Mouse (Mus musculus) embryo, embryonic 11.5 days (tissue): ENCODE results near the gene F13a1.

ENCODE experiments used
- DNase-seq: peaks from one replicate; pipeline ENCODE4 v3.0.0-alpha.2; 2012; ENCODE audit warnings: low read depth, low spot score

Gene F13a1

GRCm38 (mm10) chr13:37050126-37050525 lies at the start of gene F13a1:
Gene F13a1, minus strand, starts transcription at chr13:37050244.
- no peak for DNase-seq

GRCm38 (mm10) chr13:37091620-37092019 lies 41.6 kb upstream of the F13a1 start:
- DNase-seq = no peak

- DNase-seq = no peak
Measured at GRCm38 (mm10) chr13:37089104-37089503, 39.1 kb upstream of the F13a1 start.

- DNase-seq = no peak
Measured at GRCm38 (mm10) chr13:37081506-37082241, 31.6 kb upstream of the F13a1 start.

GRCm38 (mm10) chr13:37071390-37071789 lies 21.3 kb upstream of the F13a1 start:
- DNase-seq = no peak

- no peak for DNase-seq
Measured at GRCm38 (mm10) chr13:37070824-37071223, 20.8 kb upstream of the F13a1 start.

GRCm38 (mm10) chr13:37060810-37061209 lies 10.8 kb upstream of the F13a1 start:
- DNase-seq = no peak

- no peak for DNase-seq
Measured at GRCm38 (mm10) chr13:37056662-37057061, 6.6 kb upstream of the F13a1 start.

GRCm38 (mm10) chr13:37049631-37050030 lies 413 bp downstream of the F13a1 start:
- DNase-seq = no peak

GRCm38 (mm10) chr13:37049018-37049417 lies 1.0 kb downstream of the F13a1 start:
- DNase-seq = no peak

- no peak for DNase-seq
Measured at GRCm38 (mm10) chr13:37045005-37045404, 5.0 kb downstream of the F13a1 start.

- DNase-seq = no peak
Measured at GRCm38 (mm10) chr13:37034745-37035144, 15.3 kb downstream of the F13a1 start.

- no peak for DNase-seq
Measured at GRCm38 (mm10) chr13:37025996-37026579, 24.0 kb downstream of the F13a1 start.

- no peak for DNase-seq
Measured at GRCm38 (mm10) chr13:37021575-37021974, 28.5 kb downstream of the F13a1 start.

GRCm38 (mm10) chr13:37010771-37011170 lies 39.3 kb downstream of the F13a1 start:
- no peak for DNase-seq

- DNase-seq = no peak
Measured at GRCm38 (mm10) chr13:37006224-37006623, 43.8 kb downstream of the F13a1 start.

GRCm38 (mm10) chr13:36999210-36999705 lies 50.8 kb downstream of the F13a1 start:
- DNase-seq = no peak

- DNase-seq = no peak
Measured at GRCm38 (mm10) chr13:36993593-36993992, 56.5 kb downstream of the F13a1 start.

GRCm38 (mm10) chr13:36988392-36988791 lies 61.7 kb downstream of the F13a1 start:
- no peak for DNase-seq

GRCm38 (mm10) chr13:36973016-36973415 lies 77.0 kb downstream of the F13a1 start:
- no peak for DNase-seq

GRCm38 (mm10) chr13:36972226-36972625 lies 77.8 kb downstream of the F13a1 start:
- DNase-seq = no peak

GRCm38 (mm10) chr13:36962926-36963325 lies 87.1 kb downstream of the F13a1 start:
- no peak for DNase-seq

- DNase-seq = no peak
Measured at GRCm38 (mm10) chr13:36958996-36959395, 91.0 kb downstream of the F13a1 start.
